Mouse (Mus musculus): ENCODE data around the gene Znrf1. TPM values are rescaled to one million over a fixed set of nuclear protein-coding genes. Genes with fewer than 3 reads are reported as not detected.

The Znrf1 gene
- total RNA-seq, 2 experiments from 2014 or later = 66.2 to 69.2 TPM

- no peak for DNase-seq
- intact Hi-C loops (cut with DNase I) = no loop called here
Observed at GRCm38 (mm10) chr8:111565784-111566191, 29.9 kb downstream of the Znrf1 start.

GRCm38 (mm10) chr8:111566326-111566725 lies 30.4 kb downstream of the Znrf1 start:
- no peak for DNase-seq
- intact Hi-C loops (cut with DNase I) = no loop called here

- intact Hi-C loops (cut with DNase I) = no loop called here
- DNase-seq = no peak
Observed at GRCm38 (mm10) chr8:111567571-111567970, 31.7 kb downstream of the Znrf1 start.

DNA sequence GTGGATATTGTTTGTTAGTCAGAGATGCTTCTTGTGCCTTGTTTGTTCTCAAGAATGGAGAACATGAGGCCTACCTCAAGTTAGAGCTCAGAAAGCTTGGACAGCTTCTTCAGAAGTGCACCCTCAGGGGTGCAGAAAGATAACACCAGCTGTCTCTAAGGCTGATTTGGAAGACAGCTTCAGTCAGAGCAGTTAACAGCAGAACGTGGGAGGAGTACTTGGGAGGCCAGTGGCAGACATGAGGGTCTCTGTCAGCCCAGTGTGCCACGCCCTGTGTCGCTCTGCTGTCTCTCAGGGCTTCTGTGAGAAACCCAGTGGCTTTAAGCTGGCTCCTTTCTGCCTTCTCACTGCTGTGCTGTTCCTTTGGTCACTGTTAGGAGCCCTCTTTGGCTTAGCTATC lies 32.1 kb downstream of the Znrf1 start:
- intact Hi-C loops (cut with DNase I) = no loop called here
- no peak for DNase-seq

- intact Hi-C loops (cut with DNase I) = no loop called here
- no peak for DNase-seq
Observed at GRCm38 (mm10) chr8:111569926-111570325, 34.0 kb downstream of the Znrf1 start.

DNA sequence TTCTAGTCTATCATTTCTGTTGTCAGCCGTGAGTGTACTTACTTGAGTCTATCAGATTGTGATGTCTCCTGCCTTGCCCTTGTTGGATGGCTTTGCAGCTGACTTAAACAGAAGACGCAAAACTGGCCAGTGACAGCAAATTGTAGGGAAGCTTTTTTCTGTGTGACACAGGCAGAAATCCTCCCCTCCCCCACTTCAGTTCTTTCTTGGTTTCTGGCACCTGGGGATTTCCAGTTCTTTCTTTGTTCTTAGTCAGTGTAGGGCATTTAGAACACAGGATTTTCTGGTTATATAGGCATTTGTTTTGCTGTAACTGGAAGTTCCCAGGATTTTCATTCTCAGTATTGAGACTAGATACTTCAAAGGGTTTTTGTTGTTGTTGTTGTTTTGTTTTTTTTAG lies 34.5 kb downstream of the Znrf1 start:
- no peak for DNase-seq
- intact Hi-C loops (cut with DNase I) = no loop called here

DNA sequence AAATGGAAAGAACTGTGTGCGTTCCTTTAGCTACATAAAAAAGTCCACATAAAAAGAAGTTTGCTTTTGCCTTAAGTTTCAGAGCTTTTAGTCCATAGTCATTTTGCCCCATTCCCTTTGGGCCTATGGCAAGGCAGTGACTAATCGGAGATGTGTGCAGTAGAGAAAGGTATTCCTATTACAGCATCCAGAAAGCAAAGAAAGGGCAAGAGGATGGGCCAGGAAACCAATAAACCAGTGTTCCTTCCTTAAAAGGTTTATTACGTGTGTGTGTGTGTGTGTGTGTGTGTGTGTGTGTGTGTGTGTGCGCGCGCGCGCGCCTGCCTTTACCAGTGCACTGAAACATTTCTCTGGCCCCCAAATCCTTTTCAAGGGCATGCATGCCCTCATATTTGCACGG lies 35.8 kb downstream of the Znrf1 start:
- DNase-seq = no peak
- intact Hi-C loops (cut with DNase I) = no loop called here

- no peak for DNase-seq
- intact Hi-C loops (cut with DNase I) = no loop called here
Observed at GRCm38 (mm10) chr8:111572431-111572830, 36.5 kb downstream of the Znrf1 start.

DNA sequence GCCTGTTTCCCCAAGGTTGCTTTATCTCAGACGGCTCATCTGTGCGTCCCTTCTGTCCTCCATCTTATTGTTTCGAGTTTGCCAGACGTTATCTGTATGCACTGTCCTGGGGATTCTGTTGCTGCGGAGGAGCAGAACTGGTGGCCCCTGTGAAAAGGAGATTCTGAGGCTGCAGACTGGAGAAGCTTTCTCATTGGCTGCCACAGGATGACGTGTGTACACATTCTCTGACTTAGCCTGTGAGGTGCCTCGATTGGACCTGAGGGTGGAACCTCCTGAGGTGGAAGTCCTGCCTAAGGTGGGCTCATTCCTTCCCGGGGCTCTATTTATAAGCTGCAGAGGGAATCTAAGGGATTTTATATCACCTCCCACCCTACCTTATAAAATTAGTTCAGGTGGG lies 37.7 kb downstream of the Znrf1 start:
- DNase-seq = no peak
- intact Hi-C loops (cut with DNase I) = no loop called here

DNA sequence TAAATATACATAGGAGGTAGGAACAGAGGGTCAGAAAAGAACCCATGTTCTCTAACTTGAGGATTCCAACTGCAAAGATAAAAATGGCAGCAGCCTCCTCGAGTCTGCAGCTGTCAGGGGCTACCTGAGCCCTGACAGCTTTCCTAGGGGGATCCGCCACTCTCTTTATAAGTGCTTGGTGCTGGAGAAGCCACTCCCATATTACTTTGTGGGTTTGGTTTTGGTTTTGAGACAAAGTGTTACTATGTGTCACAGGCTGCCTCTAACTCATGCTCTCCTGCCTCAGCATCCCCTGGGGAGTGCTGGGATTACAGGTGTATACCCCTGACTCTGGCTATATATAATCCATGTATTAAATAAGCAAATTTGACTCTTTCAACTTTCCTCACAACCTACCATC lies 38.1 kb downstream of the Znrf1 start:
- no peak for DNase-seq

DNA sequence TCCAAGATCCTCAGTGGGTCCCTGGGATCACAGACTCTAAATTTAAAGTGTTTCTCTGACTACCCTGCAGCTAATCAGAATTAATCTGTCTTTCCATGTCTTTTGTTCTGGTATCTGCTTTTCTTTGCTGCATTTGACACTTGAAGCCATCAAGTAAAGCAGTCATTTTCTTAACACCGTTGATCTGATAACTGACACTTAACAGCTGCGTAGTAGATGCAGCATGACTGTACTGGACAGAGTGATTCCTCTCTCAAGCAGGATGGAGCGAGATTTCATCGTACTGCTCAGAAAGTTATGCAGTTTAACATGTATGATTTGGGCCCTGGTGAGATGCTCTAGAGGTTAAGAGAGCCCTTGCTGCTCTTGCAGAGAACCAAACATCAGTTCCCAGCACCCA lies 39.6 kb downstream of the Znrf1 start:
- intact Hi-C loops (cut with DNase I) = no loop called here
- DNase-seq = no peak

More for the DNA sequence above, 38.1 kb downstream of the Znrf1 start:
- intact Hi-C loops (cut with DNase I) = no loop called here

DNA sequence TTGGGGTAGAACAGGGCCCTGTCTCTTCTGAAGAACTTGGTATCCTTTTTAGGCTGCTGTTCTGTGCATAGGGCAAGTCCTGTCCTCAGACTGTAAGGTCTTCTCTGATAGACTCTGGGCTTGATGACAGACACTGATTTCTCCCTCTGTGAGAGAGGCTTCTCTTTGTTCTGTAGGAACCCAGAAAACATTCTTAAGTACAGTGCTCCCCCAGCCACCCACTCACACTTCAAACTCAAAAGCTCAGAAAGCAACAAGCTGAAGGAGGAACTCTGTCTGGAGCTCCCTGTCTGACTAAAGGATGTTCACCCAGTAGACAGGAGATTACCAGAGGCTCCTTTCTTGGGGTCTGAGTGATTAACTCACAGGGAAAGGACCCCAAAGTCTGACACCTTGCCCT lies 40.6 kb downstream of the Znrf1 start:
- intact Hi-C loops (cut with DNase I) = no loop called here
- DNase-seq = no peak

DNA sequence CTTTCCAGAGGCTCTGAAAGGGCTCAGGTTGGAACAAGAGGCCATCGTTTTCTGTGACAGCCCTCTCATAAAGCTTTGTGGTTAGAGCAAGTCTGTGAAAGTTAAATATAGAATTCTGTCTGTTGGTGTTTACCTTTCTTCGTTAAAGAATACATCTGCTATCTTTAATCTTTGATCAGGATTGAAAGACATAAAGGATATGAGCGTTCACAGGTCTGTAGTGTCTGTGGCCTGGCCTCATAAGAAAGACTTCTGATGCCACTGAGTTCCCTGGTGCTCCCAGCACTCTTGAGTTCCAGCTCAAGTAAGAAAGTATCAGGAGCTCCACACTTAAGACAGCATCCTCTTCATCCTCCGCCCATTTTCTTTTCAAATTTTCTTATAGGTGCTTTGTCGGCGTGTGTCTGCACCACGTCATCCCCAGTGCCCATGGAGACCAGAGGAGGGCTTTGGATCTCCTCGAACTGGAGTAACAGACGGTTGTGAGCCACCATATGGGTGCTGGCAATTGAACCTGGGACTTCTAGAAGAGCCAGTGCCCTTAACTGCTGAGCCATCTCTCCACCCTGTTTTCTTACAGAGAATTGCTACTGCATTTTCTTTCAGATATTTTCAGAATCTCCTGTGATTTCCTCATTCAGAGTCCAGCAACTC lies 42.1 kb downstream of the Znrf1 start:
- intact Hi-C loops (cut with DNase I) = no loop called here
- DNase-seq = no peak

GRCm38 (mm10) chr8:111579318-111579717 lies 43.4 kb downstream of the Znrf1 start:
- no peak for DNase-seq
- intact Hi-C loops (cut with DNase I) = no loop called here

- DNase-seq = peak; percentile 51 to 52
- intact Hi-C loops (cut with DNase I) = no loop called here
Observed at GRCm38 (mm10) chr8:111580306-111580705, 44.4 kb downstream of the Znrf1 start.

DNA sequence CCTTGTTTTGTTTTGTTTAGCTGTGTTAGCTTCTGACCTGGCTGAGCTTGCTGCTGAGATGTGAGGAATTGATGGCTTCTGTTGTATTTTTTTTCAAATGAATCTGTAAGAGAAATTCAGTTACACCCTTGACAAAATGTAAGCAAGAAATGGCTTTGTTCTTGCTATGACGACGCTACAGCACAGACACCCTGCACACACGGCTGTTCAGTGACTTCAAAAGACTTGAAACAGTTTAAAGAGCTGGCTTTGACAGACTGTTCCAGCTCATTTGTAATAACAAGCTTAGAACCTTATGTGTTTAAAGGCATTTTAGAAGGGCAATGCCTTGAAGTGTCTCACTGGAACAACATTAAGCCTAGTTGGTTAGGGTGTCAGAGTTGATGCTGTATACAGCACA lies 46.5 kb downstream of the Znrf1 start:
- DNase-seq = no peak
- intact Hi-C loops (cut with DNase I) = no loop called here

GRCm38 (mm10) chr8:111584946-111585345 lies 49.0 kb downstream of the Znrf1 start:
- DNase-seq = no peak
- intact Hi-C loops (cut with DNase I) = no loop called here

DNA sequence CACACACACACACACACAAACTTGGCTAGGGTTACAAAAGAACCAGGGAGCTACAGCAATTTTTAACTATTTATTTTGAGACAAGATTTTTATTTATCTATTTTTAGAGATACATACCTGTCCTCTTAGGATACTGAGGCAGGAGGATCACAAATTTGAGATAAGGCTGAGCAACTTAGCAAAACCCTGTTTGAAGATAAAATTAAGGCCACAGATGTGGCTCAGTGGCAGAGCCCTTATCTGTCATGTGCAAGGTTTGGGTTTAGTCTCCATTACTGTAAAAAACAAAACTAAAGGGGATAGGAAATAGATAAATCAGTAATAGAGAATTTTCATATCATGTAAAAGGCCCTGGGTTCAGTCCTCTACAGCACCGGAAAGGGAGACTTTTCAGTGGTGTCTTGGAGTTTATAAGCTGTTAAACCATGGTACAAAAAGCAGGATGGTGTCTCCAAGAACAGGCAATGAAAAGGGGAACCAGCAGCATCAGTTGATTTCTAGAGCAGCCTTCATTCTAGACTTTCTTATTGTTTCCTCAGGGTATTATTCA lies 51.7 kb downstream of the Znrf1 start:
- intact Hi-C loops (cut with DNase I) = no loop called here
- DNase-seq = no peak

- intact Hi-C loops (cut with DNase I) = no loop called here
Observed at GRCm38 (mm10) chr8:111588336-111588735, 52.4 kb downstream of the Znrf1 start.

GRCm38 (mm10) chr8:111590214-111590613 lies 54.3 kb downstream of the Znrf1 start:
- intact Hi-C loops (cut with DNase I) = no loop called here
- DNase-seq = no peak

More at GRCm38 (mm10) chr8:111588336-111588735, 52.4 kb downstream of the Znrf1 start:
- no peak for DNase-seq

DNA sequence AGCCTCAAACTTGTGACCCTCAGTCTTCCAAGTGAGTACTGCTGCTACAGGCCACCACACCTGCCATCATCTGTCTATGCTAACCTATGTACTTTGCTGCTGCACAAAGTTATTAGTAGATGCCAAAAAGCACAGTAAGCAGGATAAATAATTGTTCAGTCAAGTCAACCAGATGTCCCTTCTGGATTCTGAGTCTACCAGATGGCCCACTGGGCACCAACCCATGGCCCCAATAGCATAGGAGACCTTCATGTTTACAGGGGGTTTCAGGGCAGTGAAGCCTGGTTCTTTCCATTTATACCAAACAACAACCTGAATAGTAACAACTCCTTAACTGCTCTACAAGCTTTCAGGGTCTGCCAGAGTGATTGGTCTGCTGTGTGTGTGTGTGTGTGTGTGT lies 55.3 kb downstream of the Znrf1 start:
- intact Hi-C loops (cut with DNase I) = no loop called here
- DNase-seq = no peak

GRCm38 (mm10) chr8:111592390-111592910 lies 56.6 kb downstream of the Znrf1 start:
- DNase-seq = no peak
- intact Hi-C loops (cut with DNase I) = no loop called here

Data from heart, postnatal 10 days (tissue).